Mouse (Mus musculus): ENCODE results near the gene Acvrl1. TPM values are rescaled to one million over a fixed set of nuclear protein-coding genes. Genes with fewer than 3 reads are reported as not detected.
A peak's percentile ranks its signal among the peaks of the same experiment; 100 is the strongest.
"Not testable (repeated sequence)": the region's sequence is repeated elsewhere in the genome, so short reads cannot be mapped to it uniquely, and the experiment has no call there.

Gene Acvrl1
- polyA plus RNA-seq, 1 experiment from 2014 or later = 10.6 TPM

DNA sequence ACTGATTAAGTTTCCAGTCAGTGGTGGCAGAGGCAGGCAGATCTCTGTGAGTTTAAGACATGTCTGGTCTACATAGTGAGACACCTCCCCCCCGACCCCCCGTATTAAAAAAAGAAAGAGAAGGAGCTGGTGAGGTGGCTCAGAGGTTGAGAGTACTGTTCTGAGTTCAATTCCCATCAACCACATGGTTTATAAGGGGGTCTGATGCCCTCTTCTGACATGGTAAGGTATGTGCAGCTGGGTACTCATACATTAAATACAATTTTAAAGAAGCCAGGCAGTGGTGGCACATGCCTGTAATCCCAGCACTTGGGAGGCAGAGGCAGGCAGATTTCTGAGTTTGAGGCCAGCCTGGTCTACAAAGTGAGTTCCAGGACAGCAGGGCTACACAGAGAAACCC is 14.5 kb upstream of the Acvrl1 start:
- WGBS = 84% methylated on average over 2 of the region's 2 CpGs
- not testable (repeated sequence) for H3K4me3 ChIP-seq; DNase-seq (ENCODE audit: low spot score); H3K36me3 ChIP-seq (replicated peaks); H3K27me3 ChIP-seq (replicated peaks; ENCODE audit: low read depth, poor library complexity, severe bottlenecking); H3K27ac ChIP-seq (replicated peaks); H3K9me3 ChIP-seq
- peaks cover 15% of the 10 kb centered on the region for H3K4me1 ChIP-seq

DNA sequence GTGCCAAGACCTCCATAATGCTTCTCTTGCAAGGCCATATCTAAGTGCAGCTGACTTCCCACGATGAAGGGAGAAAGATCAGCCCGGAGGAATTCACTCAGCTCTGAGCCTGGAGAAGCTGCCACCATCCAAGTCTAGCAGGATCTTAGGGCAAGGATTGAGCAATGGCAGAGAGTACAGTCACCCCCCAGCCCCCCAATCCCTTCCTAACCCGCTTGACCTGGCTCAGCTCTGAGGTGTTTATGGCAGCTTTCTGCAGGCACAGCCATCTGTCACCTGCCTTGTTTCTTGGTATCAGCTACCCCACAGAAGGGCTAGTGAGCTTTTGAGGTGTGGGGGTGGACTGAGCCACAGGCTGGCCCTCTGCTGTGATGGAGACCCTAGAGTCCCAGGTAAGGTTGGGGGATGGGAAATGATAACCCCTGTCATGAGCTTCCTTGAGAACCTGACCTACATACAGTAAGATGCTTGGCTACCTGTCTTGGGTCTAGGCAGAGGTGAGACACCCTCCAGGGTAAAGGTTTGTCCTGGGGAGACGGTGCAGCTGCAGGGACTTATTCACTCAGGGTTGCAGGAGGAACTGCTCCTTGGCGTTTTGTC is 12.7 kb upstream of the Acvrl1 start, which contains the start of gene Ankrd33:
Gene Ankrd33, plus strand, starts transcription at position 245 of the 600 bp plus-strand sequence.
- Histone ChIP-seq H3K27me3 (replicated peaks; ENCODE audit: low read depth, poor library complexity, severe bottlenecking) (peaks cover 13% of the 10 kb centered on the region; the same call in 1 of the 2 replicates), H3K4me1 (peaks cover 23% of the 10 kb centered on the region), H3K27ac (replicated peaks) (no peak within 1 kb of the TSS), H3K4me3 (no peak within 1 kb of the TSS), H3K36me3 (replicated peaks) (no peaks in the 10 kb centered on the region), H3K9me3 (peaks cover 3% of the 10 kb centered on the region; the same call in 1 of the 2 replicates)
- 80% methylated on average over 5 of the region's 5 CpGs for WGBS
- DNase-seq (ENCODE audit: low spot score) = no peak

DNA sequence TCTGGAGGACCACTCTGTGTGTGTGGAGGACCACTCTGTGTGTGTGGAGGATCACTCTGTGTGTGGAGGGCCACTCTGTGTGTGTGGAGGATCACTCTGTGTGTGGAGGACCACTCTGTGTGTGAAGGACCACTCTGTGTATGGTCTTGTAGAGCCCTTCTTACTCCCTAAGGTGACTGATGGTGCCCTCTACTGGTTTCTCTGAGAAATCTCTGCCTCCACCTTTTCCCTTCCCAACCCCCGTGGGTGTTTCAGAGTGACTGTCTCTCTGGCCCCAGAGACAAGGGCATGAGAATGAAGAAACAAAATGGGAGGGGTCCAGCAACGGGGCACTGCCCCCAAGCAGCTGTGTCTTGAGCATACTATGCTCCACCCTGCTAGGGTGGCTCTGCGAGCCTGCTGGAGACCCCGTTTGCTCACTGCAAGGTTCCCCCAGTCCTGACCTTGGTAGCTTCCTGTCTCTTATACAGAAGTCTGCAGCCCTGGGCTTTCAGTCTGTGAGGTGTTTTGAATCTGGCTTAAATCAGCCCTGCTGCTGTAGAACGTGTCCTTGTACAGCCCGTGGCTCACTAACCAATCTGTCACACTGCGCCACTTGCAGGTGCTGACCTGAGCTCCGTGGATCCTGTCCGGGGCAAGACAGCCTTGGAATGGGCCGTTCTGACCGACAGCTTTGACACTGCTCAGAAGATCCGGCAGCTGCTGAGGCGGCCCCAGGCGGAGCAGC is 9.8 kb upstream of the Acvrl1 start:
- Histone ChIP-seq H3K36me3 (replicated peaks) (no peaks in the 10 kb centered on the region), H3K27ac (replicated peaks) (0 out of 2 replicates have a peak overlapping the region, but pooled peaks have one; percentile 2), H3K4me1 (peaks cover 19% of the 10 kb centered on the region), H3K4me3 (no peak overlapping the region), H3K9me3 (peaks cover 3% of the 10 kb centered on the region; the same call in 1 of the 2 replicates), H3K27me3 (replicated peaks; ENCODE audit: low read depth, poor library complexity, severe bottlenecking) (peaks cover 9% of the 10 kb centered on the region; the same call in 1 of the 2 replicates)
- no peak for DNase-seq (ENCODE audit: low spot score)
- WGBS = 54% methylated on average over 14 of the region's 14 CpGs

DNA sequence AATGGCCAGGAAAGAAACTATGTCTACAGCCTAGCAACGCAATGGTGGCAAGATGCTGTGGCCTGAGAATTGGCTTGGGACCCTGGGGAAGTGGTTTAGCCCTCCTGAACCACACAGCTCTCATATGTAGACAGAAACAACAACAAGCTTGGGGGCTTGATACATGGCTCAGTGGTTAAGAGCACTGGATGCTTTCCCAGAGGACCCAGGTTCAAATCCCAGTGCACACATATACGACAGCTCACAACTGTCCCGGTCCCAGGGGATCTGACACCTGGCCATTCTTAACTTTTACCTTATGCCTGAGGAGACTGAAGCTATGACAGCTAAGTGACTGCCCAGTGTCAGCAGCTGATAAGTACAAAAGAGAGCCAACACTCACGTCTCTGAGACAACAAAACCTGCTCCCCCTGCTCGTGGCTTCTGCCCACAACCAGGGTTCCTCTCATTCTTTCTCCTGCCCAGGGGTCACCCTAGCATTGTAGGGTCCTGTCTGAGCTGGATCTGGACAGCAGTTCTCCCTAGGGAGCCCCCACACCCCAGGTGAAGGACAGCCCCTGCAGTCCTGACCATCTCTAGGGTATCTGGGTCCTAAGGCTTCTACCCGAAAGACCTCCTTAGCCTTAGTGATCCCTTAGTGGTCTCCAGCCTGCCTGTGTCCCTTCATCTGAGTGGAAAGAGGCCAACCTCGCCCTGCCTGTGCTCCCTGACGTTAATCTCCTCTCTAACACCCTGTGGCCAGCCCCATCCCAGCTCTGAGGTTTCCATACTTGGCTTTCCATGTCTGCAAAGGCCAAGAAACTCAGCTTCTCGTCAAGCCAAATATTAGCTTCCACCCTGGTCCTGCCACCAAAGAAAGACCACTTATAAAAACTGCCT is 6.7 kb upstream of the Acvrl1 start:
- Histone ChIP-seq H3K27ac (replicated peaks) (no peak overlapping the region), H3K36me3 (replicated peaks) (no peaks in the 10 kb centered on the region), H3K27me3 (replicated peaks; ENCODE audit: low read depth, poor library complexity, severe bottlenecking) (peaks cover 28% of the 10 kb centered on the region), H3K4me1 (peaks cover 19% of the 10 kb centered on the region), H3K4me3 (no peak overlapping the region), H3K9me3 (no peaks in the 10 kb centered on the region)
- 72% methylated on average over 9 of the region's 9 CpGs for WGBS
- DNase-seq (ENCODE audit: low spot score) = no peak

DNA sequence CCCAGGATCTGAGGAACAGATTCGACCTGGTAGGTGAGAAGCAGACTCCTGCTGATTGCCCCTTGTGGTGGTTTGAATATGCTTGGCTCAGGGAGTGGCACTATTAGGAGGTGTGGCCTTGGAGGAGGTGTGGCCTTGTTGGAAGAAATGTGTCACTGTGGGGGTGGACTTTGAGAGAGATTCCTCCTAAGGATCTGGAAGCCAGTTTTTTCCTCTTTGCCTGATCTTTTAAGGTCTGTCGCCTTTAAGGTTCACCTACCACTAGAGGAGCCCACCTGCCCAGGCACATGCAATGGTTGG is 6.1 kb upstream of the Acvrl1 start:
- WGBS = 30% methylated on average over 2 of the region's 2 CpGs
- H3K4me3 ChIP-seq = no peak overlapping the region
- DNase-seq (ENCODE audit: low spot score) = no peak
- H3K4me1 ChIP-seq = peaks cover 24% of the 10 kb centered on the region
- no peak overlapping the region for H3K27ac ChIP-seq (replicated peaks)
- peaks cover 33% of the 10 kb centered on the region for H3K27me3 ChIP-seq (replicated peaks; ENCODE audit: low read depth, poor library complexity, severe bottlenecking)
- no peaks in the 10 kb centered on the region for H3K36me3 ChIP-seq (replicated peaks)
- no peaks in the 10 kb centered on the region for H3K9me3 ChIP-seq

DNA sequence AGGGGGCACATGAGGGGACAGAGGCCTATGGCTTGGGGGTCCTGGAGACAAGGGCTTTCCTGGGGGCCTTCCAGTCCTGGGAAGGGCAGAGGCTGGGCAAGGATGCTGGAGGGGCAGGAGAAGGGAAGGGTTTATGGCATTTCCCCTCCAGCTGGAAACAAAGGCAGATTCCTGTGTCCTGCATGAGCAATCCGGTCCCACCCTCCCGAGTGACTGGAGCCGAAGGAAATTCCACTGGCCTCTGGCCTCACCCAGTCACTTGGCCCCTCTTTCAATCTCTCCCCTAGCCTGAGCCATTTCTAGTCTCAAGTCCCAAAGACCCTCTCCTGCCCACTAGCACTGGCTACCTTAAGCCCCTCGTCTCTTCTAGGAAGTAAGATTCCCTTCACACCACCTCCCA is 5.1 kb upstream of the Acvrl1 start:
- H3K4me3 ChIP-seq = no peak overlapping the region
- H3K36me3 ChIP-seq (replicated peaks) = no peaks in the 10 kb centered on the region
- peaks cover 32% of the 10 kb centered on the region for H3K4me1 ChIP-seq
- peaks cover 43% of the 10 kb centered on the region for H3K27me3 ChIP-seq (replicated peaks; ENCODE audit: low read depth, poor library complexity, severe bottlenecking)
- H3K27ac ChIP-seq (replicated peaks) = peak overlapping the region; percentile 65
- H3K9me3 ChIP-seq = no peaks in the 10 kb centered on the region
- WGBS = 59% methylated on average over 4 of the region's 4 CpGs
- DNase-seq (ENCODE audit: low spot score) = no peak

DNA sequence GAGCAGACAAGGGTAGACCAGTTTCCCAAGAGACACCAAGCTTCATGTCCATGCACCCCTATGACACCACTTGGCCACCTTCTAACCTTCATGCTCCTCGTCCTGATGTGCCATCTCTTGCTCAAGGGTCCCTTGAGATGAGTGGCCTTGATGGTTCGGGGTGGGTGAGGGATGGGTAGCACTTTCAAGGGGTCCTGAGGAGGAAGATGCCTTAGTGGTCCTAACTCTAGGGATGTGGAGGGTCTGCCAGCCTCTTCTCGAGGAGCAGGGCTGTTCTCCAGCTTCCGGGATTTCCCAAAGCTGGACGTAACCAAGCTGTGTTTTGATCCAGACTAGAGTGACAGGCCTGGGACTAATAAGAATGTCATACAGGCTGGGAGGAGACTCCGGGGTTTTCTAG is 2.8 kb upstream of the Acvrl1 start:
- Histone ChIP-seq H3K27ac (replicated peaks) (no peak overlapping the region), H3K4me3 (no peak overlapping the region), H3K36me3 (replicated peaks) (no peaks in the 10 kb centered on the region), H3K9me3 (no peaks in the 10 kb centered on the region), H3K27me3 (replicated peaks; ENCODE audit: low read depth, poor library complexity, severe bottlenecking) (peaks cover 56% of the 10 kb centered on the region), H3K4me1 (peaks cover 35% of the 10 kb centered on the region)
- 88% methylated on average over 6 of the region's 6 CpGs for WGBS
- no peak for DNase-seq (ENCODE audit: low spot score)

DNA sequence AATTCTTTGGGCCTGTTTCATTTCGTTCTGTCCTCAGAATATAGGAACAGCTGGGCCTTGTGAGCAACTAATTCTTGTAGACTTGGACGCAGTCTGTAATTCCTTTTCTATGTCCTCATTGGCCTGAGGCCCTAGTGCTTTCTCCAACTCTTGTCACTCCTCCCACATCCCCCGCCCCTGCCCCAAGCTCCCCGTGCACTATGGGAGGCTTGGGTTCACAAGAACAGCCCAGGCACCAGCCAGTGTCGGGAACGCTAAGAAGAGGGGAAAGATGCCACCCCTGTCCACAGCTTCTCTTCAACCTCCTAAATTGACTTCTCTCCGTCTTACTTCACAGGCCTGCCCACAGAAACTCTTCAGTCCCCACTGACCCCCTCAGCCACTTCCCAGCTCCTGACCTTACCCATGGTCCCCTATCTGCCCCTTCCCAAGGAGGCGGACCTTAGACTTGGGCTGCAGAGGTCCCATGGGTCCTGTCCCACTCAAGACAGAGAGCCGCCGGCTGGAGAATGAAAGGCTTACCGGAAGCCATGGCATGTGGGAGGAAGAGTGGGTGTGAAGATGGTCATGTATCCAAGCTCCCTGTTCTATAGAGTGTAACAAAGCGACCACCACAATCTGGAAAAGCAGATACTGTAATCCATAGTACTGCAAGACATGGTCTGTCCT is 1.3 kb upstream of the Acvrl1 start:
- Histone ChIP-seq H3K27ac (replicated peaks) (no peak overlapping the region), H3K27me3 (replicated peaks; ENCODE audit: low read depth, poor library complexity, severe bottlenecking) (peaks cover 69% of the 10 kb centered on the region), H3K4me3 (no peak overlapping the region), H3K9me3 (no peaks in the 10 kb centered on the region), H3K4me1 (peaks cover 45% of the 10 kb centered on the region), H3K36me3 (replicated peaks) (no peaks in the 10 kb centered on the region)
- DNase-seq (ENCODE audit: low spot score) = no peak
- 78% methylated on average over 12 of the region's 12 CpGs for WGBS

DNA sequence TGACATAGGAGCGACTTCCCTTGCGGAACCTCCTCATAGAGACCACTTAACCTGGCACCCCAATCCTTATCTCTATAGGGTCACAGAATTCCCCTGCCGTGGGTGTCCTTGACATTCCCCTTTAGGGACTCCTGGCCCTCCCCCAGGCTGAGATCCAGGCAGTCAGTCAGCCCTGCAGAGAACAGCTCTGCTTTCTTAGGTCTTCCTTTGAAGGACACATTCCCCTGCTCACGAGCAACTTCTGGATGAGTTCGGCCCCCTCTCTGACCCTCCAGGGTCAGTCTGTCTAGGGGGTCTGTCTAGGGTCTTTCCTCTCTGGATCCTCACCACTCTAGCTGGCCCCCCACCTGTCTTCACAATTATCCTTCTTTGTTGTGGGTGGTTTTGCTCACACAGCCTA is 1.1 kb downstream of the Acvrl1 start:
- no peak for DNase-seq (ENCODE audit: low spot score)
- WGBS = 21% methylated on average over 5 of the region's 5 CpGs
- Histone ChIP-seq H3K27ac (replicated peaks) (peak overlapping the region; percentile 77; the same call in 1 of the 2 replicates), H3K4me3 (peak overlapping the region; percentile 59), H3K9me3 (no peaks in the 10 kb centered on the region), H3K36me3 (replicated peaks) (no peaks in the 10 kb centered on the region), H3K4me1 (peaks cover 64% of the 10 kb centered on the region), H3K27me3 (replicated peaks; ENCODE audit: low read depth, poor library complexity, severe bottlenecking) (peaks cover 69% of the 10 kb centered on the region)

DNA sequence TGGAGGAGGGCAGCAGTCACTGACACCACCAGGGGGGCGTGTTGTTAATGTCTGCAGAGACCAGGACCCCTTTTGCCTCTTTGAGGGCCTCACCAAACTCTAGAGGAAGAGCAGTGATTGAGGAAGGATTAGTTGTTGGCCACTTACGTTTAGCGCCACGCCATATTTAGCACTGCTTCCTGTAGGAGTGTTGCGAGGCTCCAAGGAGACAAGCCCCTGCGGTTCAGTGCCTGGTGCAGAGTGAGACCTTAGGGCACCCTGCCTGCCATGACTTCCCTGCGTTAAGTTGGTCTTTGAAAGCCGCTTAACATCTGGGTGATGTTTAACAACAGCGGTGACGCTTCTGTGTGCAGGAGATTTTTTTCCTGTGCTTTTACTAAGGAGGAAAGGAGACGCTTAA is 3.2 kb downstream of the Acvrl1 start:
- Histone ChIP-seq H3K9me3 (no peaks in the 10 kb centered on the region), H3K4me1 (peaks cover 82% of the 10 kb centered on the region), H3K27me3 (replicated peaks; ENCODE audit: low read depth, poor library complexity, severe bottlenecking) (peaks cover 52% of the 10 kb centered on the region), H3K4me3 (no peak overlapping the region), H3K36me3 (replicated peaks) (no peaks in the 10 kb centered on the region), H3K27ac (replicated peaks) (no peak overlapping the region)
- DNase-seq (ENCODE audit: low spot score) = no peak
- 41% methylated on average over 11 of the region's 11 CpGs for WGBS

DNA sequence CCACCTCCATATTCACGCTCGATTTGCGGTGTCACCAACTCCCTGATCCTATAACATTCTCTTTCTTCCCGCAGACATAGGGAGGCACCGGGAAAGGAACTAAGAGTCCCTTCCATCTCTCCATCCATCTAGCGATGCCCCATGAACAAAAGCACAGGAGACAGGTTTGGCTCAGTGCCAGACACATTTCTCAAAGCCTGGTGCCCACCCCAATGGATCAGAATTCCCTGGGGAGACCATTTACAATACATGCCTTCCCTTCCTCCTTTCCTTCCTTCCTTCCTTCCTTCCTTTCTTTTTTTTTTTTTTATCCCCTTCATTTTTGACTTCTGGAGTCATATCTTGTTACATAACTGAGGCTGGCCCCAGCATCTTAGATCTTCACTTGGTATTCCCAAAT is 3.7 kb downstream of the Acvrl1 start:
- DNase-seq (ENCODE audit: low spot score) = no peak
- peaks cover 47% of the 10 kb centered on the region for H3K27me3 ChIP-seq (replicated peaks; ENCODE audit: low read depth, poor library complexity, severe bottlenecking)

DNA sequence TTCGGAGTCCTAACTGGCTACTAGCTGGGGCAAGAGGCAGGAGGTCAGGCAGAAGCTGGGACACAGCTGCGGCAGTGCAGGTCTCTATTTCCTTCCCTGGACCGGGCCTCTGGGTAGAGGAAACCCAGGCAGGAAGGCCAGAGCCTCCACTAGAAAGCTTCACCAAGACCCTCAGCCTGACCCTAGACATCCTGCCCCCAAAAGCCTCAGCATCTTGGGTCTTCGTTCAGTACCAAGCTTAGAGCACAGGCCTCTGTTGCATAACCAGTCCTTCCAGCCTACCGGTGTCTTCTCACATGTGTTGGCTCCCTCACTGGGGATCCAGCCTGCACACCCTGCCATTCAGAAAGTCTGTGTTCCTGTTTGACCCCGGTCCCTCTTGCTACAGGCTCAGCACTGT is 4.4 kb downstream of the Acvrl1 start:
- peaks cover 73% of the 10 kb centered on the region for H3K4me1 ChIP-seq
- no peak for DNase-seq (ENCODE audit: low spot score)
- WGBS = 72% methylated on average over 6 of the region's 6 CpGs
- peaks cover 39% of the 10 kb centered on the region for H3K27me3 ChIP-seq (replicated peaks; ENCODE audit: low read depth, poor library complexity, severe bottlenecking)
- H3K36me3 ChIP-seq (replicated peaks) = peaks cover 8% of the 10 kb centered on the region
- H3K27ac ChIP-seq (replicated peaks) = peak overlapping the region; percentile 82
- H3K4me3 ChIP-seq = no peak overlapping the region
- no peaks in the 10 kb centered on the region for H3K9me3 ChIP-seq

More for the DNA sequence above, 3.7 kb downstream of the Acvrl1 start:
- H3K27ac ChIP-seq (replicated peaks) = no peak overlapping the region
- no peaks in the 10 kb centered on the region for H3K9me3 ChIP-seq
- WGBS = 76% methylated on average over 6 of the region's 6 CpGs
- H3K4me3 ChIP-seq = no peak overlapping the region
- peaks cover 79% of the 10 kb centered on the region for H3K4me1 ChIP-seq
- peaks cover 2% of the 10 kb centered on the region for H3K36me3 ChIP-seq (replicated peaks)

Measured in embryonic facial prominence, embryonic 10.5 days (tissue).